Mouse (Mus musculus): ENCODE measurements around the gene Nup188. TPM values are rescaled to one million over a fixed set of nuclear protein-coding genes. Genes with fewer than 3 reads are reported as not detected.

Gene Nup188
- polyA plus RNA-seq, 1 experiment, result 125 TPM

DNA sequence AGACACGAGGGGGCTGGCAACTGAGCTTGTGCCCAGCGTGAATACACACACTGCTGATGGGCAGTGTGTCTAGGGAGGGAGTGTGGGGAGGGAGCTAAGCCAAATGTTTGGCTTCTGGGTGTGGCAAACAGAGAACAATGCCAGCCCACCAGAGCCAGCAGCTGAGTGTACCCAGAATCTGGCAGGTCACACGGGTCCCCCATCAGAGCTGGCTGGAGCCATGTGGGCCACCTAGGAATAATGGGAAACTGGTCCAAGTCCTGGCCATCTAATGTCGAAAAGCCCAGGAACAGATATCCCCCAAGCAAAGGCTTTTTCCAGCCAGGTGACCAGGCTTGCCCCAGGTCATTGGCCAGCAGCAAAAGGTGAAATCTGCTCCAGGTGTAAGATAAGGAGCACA, 69.7 kb downstream of the Nup188 start:
- Histone ChIP-seq H3K4me3 (ENCODE audit: control insufficient read depth, low read depth, low read length) (no peak overlapping the region), H3K27me3 (ENCODE audit: control insufficient read depth, insufficient read depth, low read length) (no peaks in the 10 kb centered on the region), H3K36me3 (ENCODE audit: control insufficient read depth, insufficient read depth, low read length) (no peaks in the 10 kb centered on the region), H3K4me1 (ENCODE audit: control insufficient read depth, insufficient read depth, low read length) (peaks cover 12% of the 10 kb centered on the region), H3K27ac (ENCODE audit: control insufficient read depth, insufficient read depth, low read depth, low read length) (no peak overlapping the region)
- TF ChIP-seq POLR2A (IDR thresholded peaks at IDR 0.05; ENCODE audit: control insufficient read depth, low read depth, low read length), result no peak
- TF ChIP-seq CTCF (IDR thresholded peaks at IDR 0.05; ENCODE audit: control insufficient read depth, insufficient read depth, insufficient replicate concordance, low read depth, low read length), result no peak

DNA sequence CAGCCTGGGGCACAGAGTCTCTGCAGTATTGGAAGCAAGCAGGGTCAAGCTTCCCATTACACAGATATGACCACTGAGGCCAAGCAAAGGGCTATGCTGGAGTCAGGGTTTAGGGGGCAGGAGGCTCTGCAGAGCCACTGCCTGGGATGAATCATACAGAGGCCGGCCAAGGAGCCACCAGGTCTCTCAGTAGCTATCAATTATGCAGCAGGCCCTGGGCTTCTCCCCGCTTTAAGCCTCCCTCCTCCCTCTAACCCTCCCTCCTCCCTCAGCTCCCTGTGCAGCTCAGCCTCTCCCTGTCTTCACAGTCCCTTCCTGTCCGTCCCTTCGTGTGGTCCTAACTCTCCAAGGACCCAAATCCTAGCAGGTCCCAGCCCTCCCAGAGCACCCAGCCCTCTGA, 70.1 kb downstream of the Nup188 start:
- no peaks in the 10 kb centered on the region for H3K36me3 ChIP-seq (ENCODE audit: control insufficient read depth, insufficient read depth, low read length)
- no peak overlapping the region for H3K4me3 ChIP-seq (ENCODE audit: control insufficient read depth, low read depth, low read length)
- TF ChIP-seq POLR2A (IDR thresholded peaks at IDR 0.05; ENCODE audit: control insufficient read depth, low read depth, low read length) (no peak), CTCF (IDR thresholded peaks at IDR 0.05; ENCODE audit: control insufficient read depth, insufficient read depth, insufficient replicate concordance, low read depth, low read length) (no peak)
- no peak overlapping the region for H3K27ac ChIP-seq (ENCODE audit: control insufficient read depth, insufficient read depth, low read depth, low read length)
- H3K4me1 ChIP-seq (ENCODE audit: control insufficient read depth, insufficient read depth, low read length), result peaks cover 12% of the 10 kb centered on the region
- H3K27me3 ChIP-seq (ENCODE audit: control insufficient read depth, insufficient read depth, low read length), result no peaks in the 10 kb centered on the region

DNA sequence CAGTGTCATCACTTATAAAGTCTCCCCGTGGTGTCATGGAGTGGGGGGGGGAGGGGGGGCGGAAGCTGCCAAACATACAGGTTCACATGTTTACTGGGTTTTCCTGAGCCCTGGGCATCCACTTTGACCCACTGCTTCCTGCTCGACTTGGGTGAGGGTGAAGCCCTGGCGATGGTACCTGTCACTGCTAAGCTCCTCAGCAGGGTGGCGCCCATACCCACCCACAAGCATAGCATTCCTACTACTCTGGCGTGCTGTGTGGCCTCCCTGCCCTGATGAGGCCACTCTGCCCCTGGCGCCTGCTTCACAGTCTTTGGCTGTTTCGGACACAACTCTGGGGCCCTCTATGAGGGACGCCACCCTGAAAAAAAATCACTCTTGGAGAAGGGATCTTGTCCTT, 70.7 kb downstream of the Nup188 start:
- TF ChIP-seq CTCF (IDR thresholded peaks at IDR 0.05; ENCODE audit: control insufficient read depth, insufficient read depth, insufficient replicate concordance, low read depth, low read length) (no peak), POLR2A (IDR thresholded peaks at IDR 0.05; ENCODE audit: control insufficient read depth, low read depth, low read length) (no peak)
- H3K27me3 ChIP-seq (ENCODE audit: control insufficient read depth, insufficient read depth, low read length), result no peaks in the 10 kb centered on the region
- H3K4me1 ChIP-seq (ENCODE audit: control insufficient read depth, insufficient read depth, low read length), result peaks cover 12% of the 10 kb centered on the region
- H3K27ac ChIP-seq (ENCODE audit: control insufficient read depth, insufficient read depth, low read depth, low read length), result no peak overlapping the region
- no peak overlapping the region for H3K4me3 ChIP-seq (ENCODE audit: control insufficient read depth, low read depth, low read length)
- H3K36me3 ChIP-seq (ENCODE audit: control insufficient read depth, insufficient read depth, low read length), result no peaks in the 10 kb centered on the region

DNA sequence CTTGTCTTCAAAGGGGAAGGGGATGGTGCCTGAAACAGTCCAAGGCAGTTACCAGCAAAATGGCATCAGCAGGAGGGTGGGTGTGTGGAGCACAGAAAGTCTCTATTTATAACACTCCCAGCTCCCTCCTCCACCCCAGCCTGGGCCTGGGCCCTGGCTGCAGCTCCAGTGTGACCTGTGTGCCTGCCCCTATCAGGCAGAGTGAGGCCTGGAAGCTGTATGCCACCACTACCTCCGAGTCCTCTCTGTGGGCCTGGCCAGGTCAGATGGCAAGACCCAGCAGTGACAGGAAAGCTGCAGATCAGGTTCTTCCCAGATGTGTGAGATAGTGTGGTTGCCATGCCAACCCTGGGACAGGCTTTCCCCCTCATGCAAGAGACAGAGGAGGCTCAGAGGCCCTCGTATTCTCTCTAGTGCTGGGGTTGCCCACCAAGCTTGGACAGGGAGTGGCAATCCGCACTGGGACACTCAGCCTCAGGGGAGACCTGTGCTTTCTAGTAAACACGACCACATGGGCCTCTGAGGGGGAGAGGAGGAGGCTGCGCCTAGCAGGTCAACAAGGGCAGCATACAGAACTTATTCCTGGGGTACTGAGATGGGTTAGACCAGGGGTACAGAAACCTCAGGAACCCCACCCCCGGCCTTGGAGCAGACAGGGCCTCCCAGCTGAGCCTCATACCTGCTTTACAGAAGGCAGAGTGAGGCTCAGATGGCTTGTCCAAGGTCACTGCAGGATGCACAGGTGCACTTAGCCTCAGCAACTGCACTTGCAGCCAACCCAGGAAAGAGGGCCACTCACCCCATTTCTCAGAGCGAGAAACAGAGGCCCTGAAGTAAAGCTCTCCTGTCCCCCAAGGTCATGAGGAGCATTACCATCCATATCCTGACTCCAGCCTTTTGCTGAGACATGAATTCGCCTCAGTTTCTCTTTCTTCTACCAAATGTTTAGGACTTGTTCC, 71.6 kb downstream of the Nup188 start:
- no peaks in the 10 kb centered on the region for H3K36me3 ChIP-seq (ENCODE audit: control insufficient read depth, insufficient read depth, low read length)
- H3K4me3 ChIP-seq (ENCODE audit: control insufficient read depth, low read depth, low read length), result no peak overlapping the region
- TF ChIP-seq POLR2A (IDR thresholded peaks at IDR 0.05; ENCODE audit: control insufficient read depth, low read depth, low read length), result no peak
- TF ChIP-seq CTCF (IDR thresholded peaks at IDR 0.05; ENCODE audit: control insufficient read depth, insufficient read depth, insufficient replicate concordance, low read depth, low read length), result no peak
- no peaks in the 10 kb centered on the region for H3K27me3 ChIP-seq (ENCODE audit: control insufficient read depth, insufficient read depth, low read length)
- peaks cover 12% of the 10 kb centered on the region for H3K4me1 ChIP-seq (ENCODE audit: control insufficient read depth, insufficient read depth, low read length)
- H3K27ac ChIP-seq (ENCODE audit: control insufficient read depth, insufficient read depth, low read depth, low read length), result no peak overlapping the region

DNA sequence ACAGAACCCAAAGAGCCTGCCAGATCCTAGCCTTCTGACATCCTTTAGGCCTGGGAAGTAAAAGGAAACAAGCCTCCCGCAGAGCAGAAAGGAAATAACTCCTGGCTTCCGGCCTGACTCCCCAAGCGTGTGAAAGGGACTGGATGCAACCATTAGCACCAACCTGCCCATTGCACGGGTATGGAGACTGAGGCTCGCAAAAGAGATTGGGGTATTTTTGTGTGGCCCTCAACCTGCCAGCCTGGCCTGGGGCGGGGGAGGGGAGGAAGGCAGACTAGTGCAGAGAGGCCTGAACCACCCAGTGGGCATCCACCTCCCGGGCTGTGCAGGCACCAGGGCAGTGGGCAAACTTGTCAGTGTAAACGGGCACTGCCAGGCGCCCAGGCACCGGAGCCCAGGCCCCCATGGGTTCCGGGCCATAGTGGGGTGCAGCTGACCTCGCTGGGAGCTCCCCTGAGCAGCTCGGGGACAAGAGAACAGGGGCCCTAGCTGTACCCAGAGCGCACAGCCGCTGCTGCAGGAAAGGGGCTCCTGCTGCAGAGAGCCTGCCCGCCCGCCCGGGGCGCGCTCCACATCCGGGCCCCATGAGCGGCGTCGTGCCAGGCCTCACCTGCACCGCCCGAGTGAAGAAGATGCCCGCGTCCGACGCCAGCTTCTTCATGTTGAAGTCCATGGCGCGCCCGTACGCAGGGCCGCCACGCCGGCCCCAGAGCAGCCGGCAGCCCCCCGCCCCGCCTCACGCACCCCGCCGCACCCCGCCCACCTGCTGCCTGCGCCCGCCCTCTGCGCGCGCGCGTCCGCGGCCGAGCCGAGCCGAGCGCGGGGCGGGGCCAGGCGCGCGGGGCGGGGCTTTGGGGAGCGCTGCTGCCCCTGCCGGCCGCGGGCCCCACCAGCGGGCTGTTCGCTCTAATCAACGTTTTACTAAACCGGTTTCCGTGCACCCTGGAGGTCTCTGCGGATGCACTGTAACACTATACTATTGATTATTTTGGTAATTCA, 72.6 kb downstream of the Nup188 start, which contains the start of gene Sh3glb2:
Sh3glb2 (minus strand) TSS at position 805 of the 999 bp plus-strand sequence.
- Histone ChIP-seq H3K4me3 (ENCODE audit: control insufficient read depth, low read depth, low read length) (peak within 1 kb of the TSS; percentile 88), H3K27ac (ENCODE audit: control insufficient read depth, insufficient read depth, low read depth, low read length) (no peak within 1 kb of the TSS), H3K27me3 (ENCODE audit: control insufficient read depth, insufficient read depth, low read length) (no peaks in the 10 kb centered on the region), H3K4me1 (ENCODE audit: control insufficient read depth, insufficient read depth, low read length) (peaks cover 12% of the 10 kb centered on the region), H3K36me3 (ENCODE audit: control insufficient read depth, insufficient read depth, low read length) (no peaks in the 10 kb centered on the region)
- TF ChIP-seq POLR2A (IDR thresholded peaks at IDR 0.05; ENCODE audit: control insufficient read depth, low read depth, low read length) (0 out of 2 replicates have a peak, but pooled peaks have one; percentile 37), CTCF (IDR thresholded peaks at IDR 0.05; ENCODE audit: control insufficient read depth, insufficient read depth, insufficient replicate concordance, low read depth, low read length) (0 out of 2 replicates have a peak, but pooled peaks have one; percentile 24)

DNA sequence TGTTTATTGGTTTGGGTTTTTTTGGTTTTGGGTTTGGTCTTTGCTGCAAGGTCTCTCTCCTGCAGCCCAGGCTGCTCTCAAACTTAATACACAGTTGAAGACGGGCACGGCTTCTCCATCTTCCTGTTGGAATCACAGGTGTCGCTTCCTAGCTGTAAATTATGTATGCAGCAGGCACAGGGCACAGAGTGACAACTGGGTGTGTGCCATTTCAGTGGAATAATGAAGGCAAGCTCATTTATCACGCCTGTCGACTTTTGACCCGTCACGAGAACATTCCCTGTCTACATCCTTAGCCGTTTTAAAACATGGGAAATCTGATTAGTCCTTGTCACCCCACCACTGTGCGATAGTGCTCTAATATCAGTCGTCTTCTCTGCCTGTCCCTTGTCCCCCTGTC, 74.4 kb downstream of the Nup188 start:
- Histone ChIP-seq H3K36me3 (ENCODE audit: control insufficient read depth, insufficient read depth, low read length) (no peaks in the 10 kb centered on the region), H3K27me3 (ENCODE audit: control insufficient read depth, insufficient read depth, low read length) (no peaks in the 10 kb centered on the region), H3K27ac (ENCODE audit: control insufficient read depth, insufficient read depth, low read depth, low read length) (no peak overlapping the region), H3K4me3 (ENCODE audit: control insufficient read depth, low read depth, low read length) (no peak overlapping the region), H3K4me1 (ENCODE audit: control insufficient read depth, insufficient read depth, low read length) (peaks cover 21% of the 10 kb centered on the region)
- TF ChIP-seq POLR2A (IDR thresholded peaks at IDR 0.05; ENCODE audit: control insufficient read depth, low read depth, low read length) (no peak), CTCF (IDR thresholded peaks at IDR 0.05; ENCODE audit: control insufficient read depth, insufficient read depth, insufficient replicate concordance, low read depth, low read length) (no peak)

All from testis, adult 2 months (tissue).